Mouse (Mus musculus): ENCODE results near the gene Cpsf4.
A peak's percentile ranks its signal among the peaks of the same experiment; 100 is the strongest.

DNA sequence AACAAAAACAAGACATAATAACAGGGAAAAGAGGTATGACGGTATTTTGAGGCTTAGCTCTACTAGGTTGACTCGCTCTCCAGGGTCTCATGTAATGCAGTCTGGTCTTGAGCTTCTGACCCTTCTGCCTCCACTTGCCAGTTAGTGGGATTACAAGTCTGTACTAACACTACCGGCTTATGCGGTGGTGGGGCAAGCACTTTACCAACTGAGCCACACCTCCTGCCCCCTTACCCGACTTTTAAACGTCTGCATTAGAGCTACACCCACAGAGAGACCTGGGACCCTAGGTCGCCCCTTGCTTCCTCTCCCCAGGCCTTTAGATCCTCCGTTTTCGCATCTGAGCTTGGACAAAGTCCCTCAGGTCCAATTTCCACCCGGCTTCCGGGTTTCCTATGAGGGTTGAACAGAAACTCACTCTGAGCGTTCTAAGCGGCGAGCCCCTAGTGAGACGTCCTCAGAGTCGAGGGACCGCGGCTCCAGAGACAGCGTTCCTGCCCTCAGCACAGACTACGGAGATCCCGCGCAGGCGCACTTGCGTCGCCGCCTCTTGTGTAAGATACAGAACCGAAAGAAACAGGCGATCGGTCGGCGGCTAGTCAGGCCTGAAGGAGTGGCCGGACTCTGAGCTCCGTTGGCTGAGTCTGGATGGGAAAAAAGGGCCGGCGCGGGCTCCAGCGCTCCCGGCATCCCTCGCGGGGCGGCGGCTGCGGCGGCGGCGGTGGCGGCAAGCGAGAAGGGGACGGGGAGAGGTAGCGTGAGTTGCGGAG lies at the start of gene Cpsf4, which contains the start of gene Ptcd1:
- TF ChIP-seq CTCF (IDR thresholded peaks at IDR 0.05) (no peak), POLR2A (IDR thresholded peaks at IDR 0.05; ENCODE audit: insufficient read depth, low read depth, low read length) (peak; percentile 96)
